Mouse (Mus musculus) embryonic fibroblast, embryonic 13.5 days (primary cell): ENCODE measurements at regions not wholly inside any gene's neighbourhood (a gene's known extent, or its start where the extent isn't known, plus 50 kb on each side); places are given as distances from the start of the nearest gene placed in this dataset.

Experiments used
- CTCF ChIP-seq: IDR thresholded peaks from 2 replicates; pipeline ENCODE4 v1.5.1; 2011; ENCODE audit warnings: mild to moderate bottlenecking, control low read depth, low read length, moderate library complexity, borderline replicate concordance; ENCODE audit not compliant: insufficient read depth
- POLR2A ChIP-seq: IDR thresholded peaks from 2 replicates; pipeline ENCODE4 v1.6.1; 2011; ENCODE audit warnings: low read depth, mild to moderate bottlenecking, control low read depth, low read length, moderate library complexity

GRCm38 (mm10) chr16:79256084-79256483 is 165.2 kb upstream of the Tmprss15 start:
- TF ChIP-seq CTCF (no peak), POLR2A (no peak)
